Mouse (Mus musculus): ENCODE results near the gene Lsm2.

DNA sequence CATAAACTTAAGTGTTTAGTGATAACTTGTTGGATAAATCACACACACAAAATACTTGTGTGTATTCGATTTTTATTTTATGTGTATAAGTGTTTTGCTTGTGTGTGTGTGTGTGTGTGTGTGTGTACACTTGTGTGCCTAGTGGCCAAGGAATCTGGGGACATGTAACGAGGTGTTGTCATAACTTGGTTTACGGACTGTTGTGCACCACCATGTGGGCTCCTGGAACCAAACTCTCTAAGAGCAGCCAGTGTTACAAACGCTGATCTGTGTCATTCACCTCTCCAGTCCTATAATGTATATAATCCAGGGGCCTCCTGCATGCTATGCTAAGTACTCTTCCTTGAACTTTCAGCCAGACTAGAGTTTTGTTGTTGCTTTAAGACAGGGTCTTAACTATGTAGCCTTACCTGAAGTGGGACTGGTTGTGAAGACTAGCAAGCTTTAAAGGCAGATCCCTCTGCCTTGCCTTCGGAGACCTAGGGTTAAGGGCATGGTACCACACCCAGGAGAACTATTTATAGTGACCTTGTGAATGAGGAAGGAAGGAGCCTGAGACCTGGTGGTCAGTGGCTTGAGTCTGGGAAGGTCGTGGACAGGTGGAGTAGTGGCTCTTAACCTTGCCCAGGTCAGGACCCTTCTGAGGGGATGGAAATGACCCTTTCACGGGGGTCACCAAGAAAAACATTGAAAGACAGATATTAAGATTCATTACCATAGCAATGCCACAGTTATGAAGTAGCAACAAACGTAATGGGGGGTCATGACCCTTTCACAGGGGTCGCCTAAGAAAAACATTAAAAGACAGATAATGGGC, 21.6 kb downstream of the Lsm2 start:
- no peak for TF ChIP-seq GATA1 (IDR thresholded peaks at IDR 0.05; ENCODE audit: borderline replicate concordance, low read length)
- TF ChIP-seq FLI1 (IDR thresholded peaks at IDR 0.05; ENCODE audit: low read length): no peak

All from megakaryocyte, embryonic 14.5 days (primary cell).